Mouse (Mus musculus) T-cell, adult 66 days (primary cell): ENCODE data around the gene St3gal6. TPM values are rescaled to one million over a fixed set of nuclear protein-coding genes. Genes with fewer than 3 reads are reported as not detected.

Source experiments
- total RNA-seq, 2 experiments: library from RNA; stranded (reverse); gene quantifications; 3 replicates in 1 of 2; 4 replicates in 1 of 2; pipeline ENCODE4 v1.2.4; 2023

Gene St3gal6
- 10 to 100 TPM; 46.7 to 49.7 TPM for total RNA-seq

DNA sequence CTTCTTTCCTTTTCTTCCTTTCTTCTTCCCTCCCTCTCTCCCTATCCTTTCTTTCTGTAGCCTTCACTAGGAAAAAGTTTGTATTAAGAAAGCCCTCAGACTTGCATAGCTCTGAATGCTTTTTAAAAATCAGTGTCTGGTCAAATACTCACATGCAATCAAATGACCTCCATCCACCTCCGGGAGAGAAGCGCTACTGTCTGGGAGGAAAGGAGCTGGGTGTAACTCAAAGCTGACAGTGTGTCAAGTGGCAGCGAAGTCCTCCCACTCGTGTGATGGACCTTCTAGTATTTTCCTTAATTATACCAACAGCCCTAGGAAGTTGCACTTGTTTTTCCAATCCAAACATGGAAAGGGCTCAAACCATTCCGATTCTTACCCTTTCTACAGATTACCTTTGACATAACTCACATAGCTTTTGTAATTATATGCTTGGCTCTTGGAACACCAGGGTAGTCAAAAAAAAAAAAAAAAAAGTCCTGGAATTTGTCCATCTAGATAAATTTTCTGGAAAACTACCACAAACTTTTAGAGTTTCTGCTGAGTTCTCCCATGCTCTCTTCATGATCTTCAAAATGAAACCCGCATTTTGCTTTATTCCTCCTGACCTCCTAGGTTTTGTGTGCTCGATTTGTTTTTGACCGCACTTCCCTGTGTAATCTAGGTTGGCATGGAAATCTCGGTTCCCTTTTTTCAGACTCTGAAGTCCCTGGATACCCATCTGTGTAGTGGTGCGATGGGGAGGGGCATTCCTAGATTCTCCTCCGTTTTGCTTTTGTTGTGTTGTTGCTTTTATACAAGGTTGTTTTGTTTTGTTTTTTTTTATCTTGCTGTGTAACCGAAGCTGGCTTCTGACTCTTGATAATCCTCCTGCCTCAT lies at the start of gene St3gal6:
St3gal6 (minus strand) TSS at position 272 of the 879 bp plus-strand sequence.

Other genes with a start within 250 kb of the St3gal6 start
- 1 to 10 TPM in 1 of 2 experiments, under 1 TPM in 1; 0.58 to 1.1 TPM for gene Dcbld2, start 115.8 kb downstream of the St3gal6 start, total RNA-seq
- not detected for gene Gm813, start 92.7 kb upstream of the St3gal6 start, total RNA-seq
- gene E330017A01Rik, start 114.5 kb upstream of the St3gal6 start, total RNA-seq = not detected
- 10 to 100 TPM; 10.8 to 17.5 TPM for gene Cpox, start 146.0 kb upstream of the St3gal6 start, total RNA-seq
- gene Gpr15, start 194.8 kb upstream of the St3gal6 start, total RNA-seq = 1 to 10 TPM in 1 of 2 experiments, under 1 TPM in 1; 0.68 to 1.7 TPM
- 10 to 100 TPM; 38.6 to 51.0 TPM for gene Cldnd1, start 203.7 kb upstream of the St3gal6 start, total RNA-seq
- not detected for gene Olfr172, start 238.9 kb upstream of the St3gal6 start, total RNA-seq